8 mouse cellular contexts compared by ENCODE assay signal in the genomic region with DNA sequence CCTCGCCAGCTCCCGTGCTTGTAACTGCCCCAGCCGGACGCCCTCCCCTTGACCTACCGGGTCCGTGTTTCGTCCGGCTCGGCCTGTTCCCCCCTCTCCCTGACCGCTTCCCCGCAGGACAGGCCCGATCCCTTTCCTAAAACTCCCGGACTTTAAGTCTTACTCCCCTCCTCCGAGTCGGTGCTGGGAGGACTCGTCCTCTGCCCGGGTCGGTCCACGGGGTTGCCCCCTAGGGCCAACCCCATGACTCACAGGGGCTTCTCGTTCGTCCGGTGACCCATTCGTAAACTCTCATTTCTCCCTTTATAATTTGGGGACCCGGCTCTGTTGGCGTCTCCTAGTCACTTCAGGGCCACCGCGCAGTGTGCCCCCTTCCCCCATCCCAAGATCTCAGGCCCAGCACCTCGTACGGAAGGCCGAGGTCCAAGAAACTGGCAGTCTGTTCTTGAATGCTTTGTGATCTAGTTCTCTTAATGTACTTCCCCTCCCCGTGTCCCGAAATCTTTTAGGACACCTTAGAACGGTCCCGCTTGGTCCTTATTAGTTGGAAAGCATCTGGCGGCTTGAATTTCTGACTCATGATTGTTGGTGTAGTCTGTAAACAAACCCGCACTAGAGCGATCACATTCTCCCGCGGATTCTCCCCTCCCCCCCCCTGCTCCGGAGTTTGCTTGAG. TPM values are rescaled to one million over a fixed set of nuclear protein-coding genes. Genes with fewer than 3 reads are reported as not detected.
DNase-seq lines count a peak whose midpoint lies in the region; ATAC-seq and TF ChIP-seq lines count a peak whose summit lies in the region.

No protein-coding gene starts in this region.

- H3K27ac ChIP-seq in intestine, embryonic 16.5 days (ENCODE audit: low read length): peak overlapping the region; percentile 90
- H3K27ac ChIP-seq in limb, embryonic 14.5 days (replicated peaks; ENCODE audit: low read depth, low read length): peak overlapping the region; percentile 97
- H3K27ac ChIP-seq in midbrain, embryonic 13.5 days: peak overlapping the region; percentile 93
- H3K27ac ChIP-seq in stomach, embryonic 15.5 days: peak overlapping the region; percentile 98

- DNase-seq in left cerebral cortex, adult 18-20 months (ENCODE audit: low spot score in 2 of 2): peak; percentile 7 to 37
- no peak for DNase-seq in left cerebral cortex, adult 11 months (ENCODE audit: low spot score)
- peak; percentile 66 for DNase-seq in c-Kit-positive CD71-negative TER-119-negative erythroid progenitor cells, embryonic 14.5 days (ENCODE audit: low read depth)
- DNase-seq in gastrocnemius, adult 18-20 months (ENCODE audit: low spot score): peak; percentile 64
- DNase-seq in limb, embryonic 14.5 days (ENCODE audit: low spot score): peak; percentile 56

- peak overlapping the region; percentile 66 for H3K4me2 ChIP-seq in intestine, embryonic 16.5 days (ENCODE audit: low read depth, low read length)
- peak overlapping the region; percentile 57 for H3K4me2 ChIP-seq in limb, embryonic 14.5 days (replicated peaks; ENCODE audit: low read depth, low read length, severe bottlenecking)
- H3K4me2 ChIP-seq in midbrain, embryonic 13.5 days (replicated peaks): peak overlapping the region; percentile 77
- peak overlapping the region; percentile 70 for H3K4me2 ChIP-seq in stomach, embryonic 15.5 days

- H3K9me3 ChIP-seq in intestine, embryonic 16.5 days (ENCODE audit: control insufficient read depth, low read length): no peaks in the 10 kb centered on the region
- H3K9me3 ChIP-seq in limb, embryonic 14.5 days (ENCODE audit: control insufficient read depth, low read length): no peaks in the 10 kb centered on the region
- H3K9me3 ChIP-seq in midbrain, embryonic 13.5 days: no peaks in the 10 kb centered on the region
- no peaks in the 10 kb centered on the region for H3K9me3 ChIP-seq in stomach, embryonic 15.5 days

- H3K4me1 ChIP-seq in intestine, embryonic 16.5 days (ENCODE audit: control insufficient read depth, insufficient read depth, low read length): peaks cover 6% of the 10 kb centered on the region; the same call in 1 of the 2 replicates
- peaks cover 6% of the 10 kb centered on the region; the same call in 1 of the 2 replicates for H3K4me1 ChIP-seq in limb, embryonic 14.5 days (ENCODE audit: control insufficient read depth, insufficient read depth, low read length)
- peaks cover 32% of the 10 kb centered on the region for H3K4me1 ChIP-seq in midbrain, embryonic 13.5 days (replicated peaks)
- peaks cover 4% of the 10 kb centered on the region; the same call in 1 of the 2 replicates for H3K4me1 ChIP-seq in stomach, embryonic 15.5 days

- peaks cover 9% of the 10 kb centered on the region; the same call in 1 of the 2 replicates for H3K36me3 ChIP-seq in intestine, embryonic 16.5 days (ENCODE audit: control insufficient read depth, insufficient read depth, low read length)
- peaks cover 30% of the 10 kb centered on the region for H3K36me3 ChIP-seq in limb, embryonic 14.5 days (ENCODE audit: control insufficient read depth, insufficient read depth, low read length)
- H3K36me3 ChIP-seq in midbrain, embryonic 13.5 days: peaks cover 26% of the 10 kb centered on the region
- H3K36me3 ChIP-seq in stomach, embryonic 15.5 days: peaks cover 16% of the 10 kb centered on the region; the same call in 1 of the 2 replicates

- peak overlapping the region; percentile 76 for H3K4me3 ChIP-seq in intestine, embryonic 16.5 days (ENCODE audit: low read length)
- peak overlapping the region; percentile 99 for H3K4me3 ChIP-seq in limb, embryonic 14.5 days (replicated peaks; ENCODE audit: low read length)
- H3K4me3 ChIP-seq in midbrain, embryonic 13.5 days (replicated peaks): peak overlapping the region; percentile 98
- H3K4me3 ChIP-seq in stomach, embryonic 15.5 days (replicated peaks): peak overlapping the region; percentile 82

- 0% methylated on average over 40 of the region's 40 CpGs for WGBS in intestine, embryonic 16.5 days
- WGBS in limb, embryonic 14.5 days: under 1% methylated on average over 36 of the region's 40 CpGs
- under 1% methylated on average over 40 of the region's 40 CpGs for WGBS in midbrain, embryonic 13.5 days
- WGBS in stomach, embryonic 15.5 days: under 1% methylated on average over 40 of the region's 40 CpGs

- no peak for TF ChIP-seq POLR2A in limb, embryonic 14.5 days (IDR thresholded peaks at IDR 0.05; ENCODE audit: borderline replicate concordance, extremely low read depth, insufficient read depth, insufficient read length)

- ATAC-seq in intestine, embryonic 16.5 days: peak; percentile 69
- ATAC-seq in limb, embryonic 14.5 days (ENCODE audit: low FRiP score, low read depth): peak; percentile 42
- ATAC-seq in midbrain, embryonic 13.5 days: peak; percentile 80
- peak; percentile 57 for ATAC-seq in stomach, embryonic 15.5 days (ENCODE audit: insufficient read depth, low FRiP score, low read depth)

- H3K27me3 ChIP-seq in intestine, embryonic 16.5 days (replicated peaks; ENCODE audit: control insufficient read depth, insufficient read depth, low read length): no peaks in the 10 kb centered on the region
- no peaks in the 10 kb centered on the region for H3K27me3 ChIP-seq in limb, embryonic 14.5 days (ENCODE audit: control insufficient read depth, insufficient read depth, low read length)
- no peaks in the 10 kb centered on the region for H3K27me3 ChIP-seq in midbrain, embryonic 13.5 days
- no peaks in the 10 kb centered on the region for H3K27me3 ChIP-seq in stomach, embryonic 15.5 days (replicated peaks)

- peak overlapping the region; percentile 93 for H3K9ac ChIP-seq in intestine, embryonic 16.5 days (ENCODE audit: low read depth, low read length)
- peak overlapping the region; percentile 100 for H3K9ac ChIP-seq in limb, embryonic 14.5 days (ENCODE audit: low read depth, low read length, severe bottlenecking)
- peak overlapping the region; percentile 98 for H3K9ac ChIP-seq in midbrain, embryonic 13.5 days (replicated peaks)
- peak overlapping the region; percentile 94 for H3K9ac ChIP-seq in stomach, embryonic 15.5 days

RNA-seq across cellular contexts. Expression of a gene that starts 0.5 kb away (rescaled TPM):
- total RNA-seq in left cerebral cortex, adult 18-20 months (2021): 100 to 1,000 TPM; 117 TPM
- 100 to 1,000 TPM; 192 to 193 TPM for total RNA-seq in gastrocnemius, adult 18-20 months (2021)
- polyA plus RNA-seq in intestine, embryonic 16.5 days (2015; fragmentation: Nextera tagmentation; extraction: Ambion mirVana): 93.2 and 102 TPM in 2 replicates
- 120 TPM in 2 replicates for polyA plus RNA-seq in limb, embryonic 14.5 days (2012; rRNA removed)
- polyA plus RNA-seq in limb, embryonic 14.5 days (2014; fragmentation: Nextera tagmentation; extraction: Ambion mirVana): 121 and 131 TPM in 2 replicates
- 106 and 109 TPM in 2 replicates for polyA plus RNA-seq in midbrain, embryonic 13.5 days (2015; fragmentation: Nextera tagmentation; extraction: Ambion mirVana)
- polyA plus RNA-seq in stomach, embryonic 15.5 days (2015; fragmentation: Nextera tagmentation; extraction: Ambion mirVana): 106 and 121 TPM in 2 replicates

RNA-seq across cellular contexts. Expression of a gene that starts 21.9 kb away (rescaled TPM):
- total RNA-seq in left cerebral cortex, adult 18-20 months (2021): 10 to 100 TPM; 87.3 to 87.5 TPM
- 10 to 100 TPM; 74.8 to 76.0 TPM for total RNA-seq in gastrocnemius, adult 18-20 months (2021)
- polyA plus RNA-seq in intestine, embryonic 16.5 days (2015; fragmentation: Nextera tagmentation; extraction: Ambion mirVana): 161 TPM in 2 replicates
- 100 and 115 TPM in 2 replicates for polyA plus RNA-seq in limb, embryonic 14.5 days (2012; rRNA removed)
- 129 and 135 TPM in 2 replicates for polyA plus RNA-seq in limb, embryonic 14.5 days (2014; fragmentation: Nextera tagmentation; extraction: Ambion mirVana)
- polyA plus RNA-seq in midbrain, embryonic 13.5 days (2015; fragmentation: Nextera tagmentation; extraction: Ambion mirVana): 171 and 172 TPM in 2 replicates
- polyA plus RNA-seq in stomach, embryonic 15.5 days (2015; fragmentation: Nextera tagmentation; extraction: Ambion mirVana): 112 and 132 TPM in 2 replicates

RNA-seq across cellular contexts. Expression of a gene that starts 58.2 kb away (rescaled TPM):
- 100 to 1,000 TPM; 412 to 456 TPM for total RNA-seq in left cerebral cortex, adult 18-20 months (2021)
- total RNA-seq in gastrocnemius, adult 18-20 months (2021): 10 to 100 TPM; 20.2 to 33.2 TPM
- 80.2 and 81.3 TPM in 2 replicates for polyA plus RNA-seq in intestine, embryonic 16.5 days (2015; fragmentation: Nextera tagmentation; extraction: Ambion mirVana)
- polyA plus RNA-seq in limb, embryonic 14.5 days (2012; rRNA removed): 106 and 108 TPM in 2 replicates
- 119 and 122 TPM in 2 replicates for polyA plus RNA-seq in limb, embryonic 14.5 days (2014; fragmentation: Nextera tagmentation; extraction: Ambion mirVana)
- polyA plus RNA-seq in midbrain, embryonic 13.5 days (2015; fragmentation: Nextera tagmentation; extraction: Ambion mirVana): 398 and 406 TPM in 2 replicates
- polyA plus RNA-seq in stomach, embryonic 15.5 days (2015; fragmentation: Nextera tagmentation; extraction: Ambion mirVana): 103 and 108 TPM in 2 replicates
